Mouse (Mus musculus) cerebellum, adult 2 months (tissue): Measurements from ENCODE around the gene Hspa1a. TPM values are rescaled to one million over a fixed set of nuclear protein-coding genes. Genes with fewer than 3 reads are reported as not detected.
"Not testable (repeated sequence)": the region's sequence is repeated elsewhere in the genome, so short reads cannot be mapped to it uniquely, and the experiment has no call there.

Experiments used
- DNase-seq, 2 experiments: peaks; one replicate each; pipeline ENCODE4 v3.0.0; 2021
- H3K27ac ChIP-seq: fragments of 200-500 bp; 2 replicates; pipeline ENCODE4 v1.5.1; 2012; ENCODE audit warnings: low read length, control low read depth, inconsistent platforms; ENCODE audit not compliant: insufficient read depth
- H3K27me3 ChIP-seq: fragments of 200-500 bp; 2 replicates; pipeline ENCODE4 v1.6.1; 2012; ENCODE audit warnings: inconsistent platforms, mild to moderate bottlenecking, low read length, moderate library complexity; ENCODE audit not compliant: control insufficient read depth, insufficient read depth
- H3K4me1 ChIP-seq: fragments of 200-500 bp; 2 replicates; pipeline ENCODE4 v1.6.1; 2011; ENCODE audit warnings: low read length; ENCODE audit not compliant: control insufficient read depth, insufficient read depth
- H3K4me3 ChIP-seq: fragments of 200-500 bp; replicated peaks from 2 replicates; pipeline ENCODE3; 2011; ENCODE audit warnings: mild to moderate bottlenecking, low read depth, low read length, control low read depth; ENCODE audit not compliant: insufficient read depth
- CTCF ChIP-seq: fragments of 200-500 bp; IDR thresholded peaks from 2 replicates; pipeline ENCODE4 v1.5.1; 2011; ENCODE audit warnings: low read depth, mild to moderate bottlenecking, control low read depth, low read length, moderate library complexity, borderline replicate concordance; ENCODE audit not compliant: insufficient read depth
- POLR2A ChIP-seq: fragments of 200-500 bp; IDR thresholded peaks from 2 replicates; pipeline ENCODE4 v1.6.1; 2011; ENCODE audit warnings: low read length, control low read depth, borderline replicate concordance; ENCODE audit not compliant: insufficient read depth
- WGBS: fragments of 180-500 bp; shearing (Covaris S2); methylation state at CpG from one replicate; pipeline ENCODE4 v1.1.7; 2018; 5-methylcytosine and 5-hydroxymethylcytosine counted together
- polyA plus RNA-seq: library from polyadenylated mRNA; depleted of rRNA; stranded (reverse); fragments of >200 nt; gene quantifications from 2 replicates; pipeline ENCODE4 v1.2.3, GENCODE M21; 2012

The Hspa1a gene
- polyA plus RNA-seq, 1 experiment, result 10.5 TPM

- DNase-seq, result no peak
- Histone ChIP-seq H3K27me3 (no peaks in the 10 kb centered on the region), H3K27ac (peak overlapping the region; percentile 91; the same call in 1 of the 2 replicates), H3K4me1 (peaks cover 47% of the 10 kb centered on the region), H3K4me3 (no peak overlapping the region)
- TF ChIP-seq CTCF (no peak), POLR2A (no peak)
- 83% methylated on average over 16 of the region's 16 CpGs for WGBS
These were observed 43.3 kb upstream of the Hspa1a start for GRCm38 (mm10) chr17:35015296-35015695.

- H3K4me1 ChIP-seq, result peaks cover 45% of the 10 kb centered on the region
- no peak overlapping the region for H3K27ac ChIP-seq
- H3K4me3 ChIP-seq, result no peak overlapping the region
- 74% methylated on average over 6 of the region's 6 CpGs for WGBS
- DNase-seq, result no peak
- TF ChIP-seq POLR2A (no peak), CTCF (no peak)
- no peaks in the 10 kb centered on the region for H3K27me3 ChIP-seq
These were observed 41.3 kb upstream of the Hspa1a start for GRCm38 (mm10) chr17:35013221-35013620.

GRCm38 (mm10) chr17:35012430-35012829, 40.5 kb upstream of the Hspa1a start:
- no peak for TF ChIP-seq CTCF
- no peak for TF ChIP-seq POLR2A
- Histone ChIP-seq H3K27ac (no peak overlapping the region), H3K4me1 (peaks cover 41% of the 10 kb centered on the region), H3K4me3 (no peak overlapping the region), H3K27me3 (no peaks in the 10 kb centered on the region)
- 85% methylated on average over 13 of the region's 13 CpGs for WGBS
- no peak for DNase-seq

GRCm38 (mm10) chr17:35011440-35011839, 39.5 kb upstream of the Hspa1a start:
- H3K4me3 ChIP-seq, result no peak overlapping the region
- DNase-seq, result no peak
- peak overlapping the region; percentile 54; the same call in 1 of the 2 replicates for H3K27ac ChIP-seq
- no peaks in the 10 kb centered on the region for H3K27me3 ChIP-seq
- no peak for TF ChIP-seq CTCF
- no peak for TF ChIP-seq POLR2A
- 65% methylated on average over 8 of the region's 8 CpGs for WGBS
- peaks cover 33% of the 10 kb centered on the region for H3K4me1 ChIP-seq

- peak; percentile 46; the same call in 1 of the 2 replicates for TF ChIP-seq POLR2A
- no peak for TF ChIP-seq CTCF
- Histone ChIP-seq H3K4me1 (peaks cover 20% of the 10 kb centered on the region), H3K27me3 (no peaks in the 10 kb centered on the region), H3K27ac (peak overlapping the region; percentile 81), H3K4me3 (no peak overlapping the region)
- DNase-seq, result peak; percentile 82 to 92
- whole genome bisulfite sequencing, result 11% methylated on average over 7 of the region's 7 CpGs
These were observed 37.6 kb upstream of the Hspa1a start for GRCm38 (mm10) chr17:35009586-35009985.

- Histone ChIP-seq H3K4me3 (no peak overlapping the region), H3K27me3 (no peaks in the 10 kb centered on the region), H3K27ac (no peak overlapping the region), H3K4me1 (peaks cover 25% of the 10 kb centered on the region)
- DNase-seq, result no peak
- 95% methylated on average over 7 of the region's 7 CpGs for whole genome bisulfite sequencing
- TF ChIP-seq CTCF (no peak), POLR2A (no peak)
These were observed 35.5 kb upstream of the Hspa1a start for GRCm38 (mm10) chr17:35007387-35007991.

GRCm38 (mm10) chr17:35005902-35006301, 33.9 kb upstream of the Hspa1a start:
- WGBS, result 90% methylated on average over 4 of the region's 5 CpGs
- DNase-seq, H3K27me3 ChIP-seq, H3K27ac ChIP-seq, H3K4me3 ChIP-seq: not testable (repeated sequence)
- H3K4me1 ChIP-seq, result peaks cover 20% of the 10 kb centered on the region

GRCm38 (mm10) chr17:35005158-35005557, 33.2 kb upstream of the Hspa1a start:
- H3K27me3 ChIP-seq, result no peaks in the 10 kb centered on the region
- peaks cover 12% of the 10 kb centered on the region for H3K4me1 ChIP-seq
- no peak for TF ChIP-seq CTCF
- no peak for TF ChIP-seq POLR2A
- H3K4me3 ChIP-seq, result no peak overlapping the region
- H3K27ac ChIP-seq, result no peak overlapping the region
- whole genome bisulfite sequencing, result 81% methylated on average over 10 of the region's 10 CpGs
- DNase-seq, result no peak
